Mouse (Mus musculus): Measurements from ENCODE around the gene Hdac6. TPM values are rescaled to one million over a fixed set of nuclear protein-coding genes. Genes with fewer than 3 reads are reported as not detected.
A peak's percentile ranks its signal among the peaks of the same experiment; 100 is the strongest.

The Hdac6 gene
- polyA plus RNA-seq, 1 experiment from 2014 or later = 8.9 TPM

DNA sequence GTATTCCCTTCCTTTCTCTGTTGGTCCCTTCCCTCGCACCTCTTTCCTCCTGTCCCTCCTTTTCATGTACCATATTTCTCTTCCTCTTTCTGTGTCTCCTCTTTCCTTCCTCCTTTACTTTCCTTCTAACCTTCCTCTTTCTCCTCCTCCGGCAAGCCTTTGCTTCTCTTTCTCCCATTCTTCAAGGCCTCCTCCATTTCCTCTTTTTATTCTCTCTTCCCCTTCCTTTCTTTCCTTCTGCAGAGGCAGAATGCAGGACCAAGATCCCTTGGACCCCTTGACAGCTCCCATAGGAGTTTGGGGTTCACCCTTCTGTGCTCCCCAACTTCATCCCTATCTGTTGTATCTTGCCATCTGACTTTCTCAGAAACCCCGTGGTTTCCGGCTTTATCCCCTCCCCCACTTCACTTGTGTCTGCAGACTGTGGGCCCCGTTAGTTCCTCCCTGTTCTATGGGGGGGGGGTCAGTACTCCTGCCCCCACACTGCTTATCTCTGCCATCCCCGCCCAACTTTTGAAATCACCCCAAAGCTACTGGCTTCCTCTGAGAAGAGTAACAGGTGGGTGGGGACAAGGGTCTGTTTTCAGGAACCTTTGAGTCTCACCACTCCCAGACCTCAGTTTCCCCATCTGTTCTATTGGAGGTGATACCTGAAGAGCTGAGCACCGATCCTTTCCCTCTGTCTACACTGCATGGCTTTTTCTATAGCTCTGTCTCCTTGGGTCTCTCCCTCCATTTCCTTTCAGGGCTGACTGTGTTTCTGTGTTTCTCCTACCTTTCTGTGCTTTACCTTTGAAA, 16.3 kb upstream of the Hdac6 start:
- Histone ChIP-seq H3K9me3 (replicated peaks) (no peaks in the 10 kb centered on the region), H3K4me2 (peak overlapping the region; percentile 71), H3K27me3 (no peaks in the 10 kb centered on the region), H3K36me3 (peaks cover 50% of the 10 kb centered on the region), H3K9ac (peak overlapping the region; percentile 88), H3K27ac (peak overlapping the region; percentile 93), H3K4me3 (replicated peaks) (peak overlapping the region; percentile 72), H3K4me1 (replicated peaks) (peaks cover 28% of the 10 kb centered on the region)
- ATAC-seq (ENCODE audit: low read depth) = no peak
- peak; percentile 23 for DNase-seq
- WGBS (ENCODE audit: insufficient replicate concordance) = 21% methylated on average over 7 of the region's 7 CpGs

DNA sequence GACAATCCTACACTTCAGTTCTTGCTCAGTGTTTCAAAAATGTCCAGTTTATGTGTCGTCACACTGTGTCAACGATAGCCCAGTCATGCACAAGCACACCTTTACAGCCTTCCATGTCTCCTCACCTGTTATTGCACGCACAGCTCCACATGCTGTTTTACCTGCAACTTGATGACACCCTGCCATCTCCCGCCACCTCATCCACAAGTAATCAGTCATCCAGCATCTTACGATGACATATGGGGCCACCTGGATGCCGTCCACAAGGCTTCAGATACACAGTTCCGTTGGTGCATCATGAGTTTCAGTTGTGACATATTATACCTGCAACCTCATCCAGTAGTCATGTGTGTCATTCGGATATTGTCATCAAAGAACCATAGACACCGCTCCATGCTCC, 11.2 kb upstream of the Hdac6 start:
- Histone ChIP-seq H3K27me3 (no peaks in the 10 kb centered on the region), H3K4me3 (replicated peaks) (no peak overlapping the region), H3K27ac (no peak overlapping the region), H3K36me3 (peaks cover 70% of the 10 kb centered on the region), H3K9ac (no peak overlapping the region), H3K9me3 (replicated peaks) (no peaks in the 10 kb centered on the region), H3K4me2 (no peak overlapping the region), H3K4me1 (replicated peaks) (peaks cover 14% of the 10 kb centered on the region)
- ATAC-seq (ENCODE audit: low read depth) (no peak), DNase-seq (no peak)
- WGBS (ENCODE audit: insufficient replicate concordance) = 84% methylated on average over 9 of the region's 9 CpGs

DNA sequence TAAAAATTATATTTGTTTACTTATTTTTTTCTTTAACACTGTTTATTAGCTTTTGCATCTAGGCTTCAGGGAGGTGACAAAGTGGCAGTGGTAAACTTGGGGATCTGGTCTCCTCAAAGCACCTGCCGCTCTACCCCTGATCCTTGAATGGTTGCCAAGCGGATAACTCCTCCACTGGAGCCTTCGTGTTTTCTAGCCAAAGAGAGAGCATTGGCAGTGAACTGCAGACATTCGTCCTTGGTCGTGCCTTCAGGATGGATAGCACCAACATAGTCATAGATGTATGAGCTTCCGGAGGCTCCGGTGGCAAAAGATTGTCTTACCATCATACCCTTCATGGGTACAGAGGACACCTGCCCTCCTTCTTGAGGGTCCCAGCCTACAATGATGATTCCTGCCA, 2.4 kb upstream of the Hdac6 start:
- H3K4me3 ChIP-seq (replicated peaks) = no peak overlapping the region
- H3K27me3 ChIP-seq = no peaks in the 10 kb centered on the region
- no peak overlapping the region for H3K9ac ChIP-seq
- H3K9me3 ChIP-seq (replicated peaks) = no peaks in the 10 kb centered on the region
- no peak overlapping the region for H3K27ac ChIP-seq
- WGBS (ENCODE audit: insufficient replicate concordance) = 78% methylated on average over 7 of the region's 7 CpGs
- peaks cover 10% of the 10 kb centered on the region for H3K4me1 ChIP-seq (replicated peaks)
- no peaks in the 10 kb centered on the region for H3K36me3 ChIP-seq
- no peak for DNase-seq
- ATAC-seq (ENCODE audit: low read depth) = no peak
- H3K4me2 ChIP-seq = no peak overlapping the region

DNA sequence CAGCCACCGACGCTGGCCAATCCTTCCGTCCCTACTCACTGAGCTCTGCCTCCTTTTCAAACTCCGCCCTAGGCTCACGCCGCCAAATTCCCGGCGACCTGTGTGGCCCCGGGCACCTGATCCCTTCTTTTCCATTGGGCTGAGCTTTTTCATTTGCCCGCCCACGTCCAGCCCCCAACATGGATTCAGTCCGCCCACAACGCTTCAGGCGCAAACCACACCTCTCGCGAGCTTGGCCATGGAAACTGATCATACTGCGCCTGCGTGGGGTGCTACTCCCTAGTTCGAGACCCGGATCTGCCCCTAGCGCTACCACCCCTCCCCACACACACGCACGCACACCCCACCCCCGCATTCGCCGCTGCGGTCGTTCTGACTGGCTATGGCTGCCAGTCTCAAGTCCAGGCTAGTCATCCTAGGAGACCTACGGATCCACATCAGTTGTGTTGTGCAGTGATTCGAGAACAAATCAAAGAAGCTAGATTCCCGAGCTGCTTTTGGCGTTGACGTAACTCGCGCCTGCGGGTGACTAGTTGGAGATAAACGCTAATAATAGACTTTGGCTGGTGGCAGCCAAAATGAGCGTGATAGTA, 307 bp upstream of the Hdac6 start:
- WGBS (ENCODE audit: insufficient replicate concordance) = 8% methylated on average over 38 of the region's 38 CpGs
- H3K4me3 ChIP-seq (replicated peaks) = peak overlapping the region; percentile 64

DNA sequence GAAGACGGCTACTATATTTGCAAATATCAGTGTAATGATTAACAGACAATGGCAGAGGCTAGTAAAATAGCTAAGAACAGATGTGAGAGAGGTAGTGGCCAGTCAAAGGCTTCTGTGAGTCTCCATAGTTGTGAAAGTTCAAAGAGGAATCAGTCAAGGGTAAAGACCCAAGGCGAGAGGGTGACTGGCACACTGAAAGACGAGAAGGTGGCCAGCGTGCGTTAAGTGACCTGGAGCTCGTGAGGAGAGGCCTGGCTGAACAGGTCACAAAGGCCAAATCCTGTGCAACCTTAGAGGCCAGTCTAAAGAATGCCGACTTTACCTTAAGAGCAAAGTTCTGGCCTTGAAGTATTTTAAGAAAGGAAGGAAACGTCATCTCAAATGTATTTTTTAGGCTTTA, 2.1 kb downstream of the Hdac6 start:
- H3K4me1 ChIP-seq (replicated peaks) = peaks cover 10% of the 10 kb centered on the region
- H3K27ac ChIP-seq = no peak overlapping the region
- H3K4me2 ChIP-seq = no peak overlapping the region
- H3K9ac ChIP-seq = no peak overlapping the region
- no peak overlapping the region for H3K4me3 ChIP-seq (replicated peaks)
- H3K9me3 ChIP-seq (replicated peaks) = no peaks in the 10 kb centered on the region
- 78% methylated on average over 8 of the region's 8 CpGs for WGBS (ENCODE audit: insufficient replicate concordance)
- no peaks in the 10 kb centered on the region for H3K27me3 ChIP-seq
- DNase-seq (no peak), ATAC-seq (ENCODE audit: low read depth) (no peak)
- H3K36me3 ChIP-seq = peaks cover 2% of the 10 kb centered on the region; the same call in 1 of the 2 replicates

More for the DNA sequence above, 307 bp upstream of the Hdac6 start:
- Histone ChIP-seq H3K4me2 (peak overlapping the region; percentile 76), H3K4me1 (replicated peaks) (peaks cover 10% of the 10 kb centered on the region), H3K27me3 (no peaks in the 10 kb centered on the region), H3K9me3 (replicated peaks) (no peaks in the 10 kb centered on the region), H3K9ac (peak overlapping the region; percentile 69), H3K36me3 (no peaks in the 10 kb centered on the region), H3K27ac (no peak overlapping the region)
- ATAC-seq (ENCODE audit: low read depth) (peak; percentile 98), DNase-seq (peak; percentile 91)

DNA sequence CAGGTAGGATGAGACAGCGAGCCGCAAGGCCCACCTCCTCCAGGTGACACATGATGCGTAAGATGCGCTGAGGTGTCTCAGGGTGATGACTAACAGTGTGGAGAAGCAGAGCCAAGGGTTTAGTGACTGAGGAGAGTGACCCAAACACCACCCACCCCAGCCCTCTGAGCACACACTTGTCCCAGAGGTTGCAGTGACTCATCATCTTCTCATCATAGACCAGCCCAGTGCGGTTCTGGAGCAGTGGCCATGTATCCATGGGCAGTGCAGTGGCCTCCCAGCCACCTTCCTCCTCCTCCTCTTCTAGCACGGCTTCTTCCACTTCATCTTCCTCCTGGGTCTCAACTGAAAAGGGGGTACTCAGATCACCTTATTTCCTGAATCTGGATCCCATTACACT, 10.0 kb downstream of the Hdac6 start:
- no peaks in the 10 kb centered on the region for H3K9me3 ChIP-seq (replicated peaks)
- ATAC-seq (ENCODE audit: low read depth) = no peak
- DNase-seq = no peak
- H3K27me3 ChIP-seq = no peaks in the 10 kb centered on the region
- no peak overlapping the region for H3K4me3 ChIP-seq (replicated peaks)
- WGBS (ENCODE audit: insufficient replicate concordance) = 81% methylated on average over 6 of the region's 6 CpGs
- H3K9ac ChIP-seq = no peak overlapping the region
- H3K4me2 ChIP-seq = no peak overlapping the region
- peaks cover 1% of the 10 kb centered on the region; the same call in 1 of the 2 replicates for H3K36me3 ChIP-seq
- no peak overlapping the region for H3K27ac ChIP-seq
- H3K4me1 ChIP-seq (replicated peaks) = no peaks in the 10 kb centered on the region

DNA sequence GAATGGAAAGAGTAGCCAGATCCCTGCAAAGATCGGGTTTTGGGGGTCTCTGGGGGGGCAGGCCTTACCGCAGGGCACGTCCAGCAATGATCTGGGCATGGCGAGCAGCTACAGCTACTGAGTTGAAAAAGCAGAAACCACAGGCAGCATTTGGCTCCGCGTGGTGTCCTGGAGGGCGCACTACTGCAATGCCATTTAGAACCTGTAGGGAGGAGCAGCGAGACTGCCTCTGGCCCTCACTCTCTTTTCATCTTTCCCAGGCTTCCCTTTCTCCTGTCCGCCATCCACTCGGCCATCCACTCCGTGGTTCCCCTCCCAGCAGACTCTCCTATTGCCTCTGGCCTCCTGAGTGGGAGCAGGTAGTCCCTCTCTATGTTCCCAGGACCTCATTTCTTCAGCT, 10.8 kb downstream of the Hdac6 start:
- WGBS (ENCODE audit: insufficient replicate concordance) = 40% methylated on average over 11 of the region's 11 CpGs
- Histone ChIP-seq H3K4me3 (replicated peaks) (no peak overlapping the region), H3K9me3 (replicated peaks) (no peaks in the 10 kb centered on the region), H3K4me1 (replicated peaks) (no peaks in the 10 kb centered on the region), H3K4me2 (no peak overlapping the region), H3K36me3 (no peaks in the 10 kb centered on the region), H3K9ac (no peak overlapping the region), H3K27me3 (no peaks in the 10 kb centered on the region), H3K27ac (no peak overlapping the region)
- DNase-seq (no peak), ATAC-seq (ENCODE audit: low read depth) (no peak)

DNA sequence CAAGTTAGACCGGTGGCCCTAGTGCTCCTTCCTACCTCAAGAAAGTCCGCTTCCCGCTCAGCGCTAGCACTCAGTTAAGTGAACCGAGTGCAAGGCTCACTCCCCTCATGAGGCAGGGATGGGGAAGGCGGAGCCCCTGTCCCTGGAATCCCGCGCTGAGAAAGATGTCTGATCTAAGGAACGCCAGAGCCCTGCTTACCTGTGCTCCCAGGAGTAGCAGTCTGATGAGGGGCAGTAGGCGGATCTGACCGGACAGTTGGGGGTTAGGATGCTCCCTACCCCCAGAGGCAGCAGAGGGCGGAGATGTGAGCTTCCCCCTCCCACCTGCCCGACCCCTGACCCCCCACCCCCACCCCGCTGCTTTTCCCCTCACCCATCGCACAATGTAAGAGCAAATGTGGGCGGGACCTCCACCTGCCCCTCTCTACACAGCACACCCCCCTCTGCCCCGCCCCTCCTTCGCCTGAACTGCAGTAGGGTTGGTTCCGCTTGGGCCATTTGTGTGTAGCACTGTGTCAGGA, 19.4 kb downstream of the Hdac6 start, which contains the start of gene Eras:
TSS of gene Eras (minus strand) at position 338 of the 521 bp plus-strand sequence.
- Histone ChIP-seq H3K36me3 (no peaks in the 10 kb centered on the region), H3K9me3 (replicated peaks) (no peaks in the 10 kb centered on the region), H3K27me3 (peaks cover 65% of the 10 kb centered on the region), H3K4me3 (replicated peaks) (no peak within 1 kb of the TSS), H3K4me2 (no peak within 1 kb of the TSS), H3K27ac (no peak within 1 kb of the TSS), H3K9ac (no peak within 1 kb of the TSS), H3K4me1 (replicated peaks) (no peaks in the 10 kb centered on the region)
- WGBS (ENCODE audit: insufficient replicate concordance) = 15% methylated on average over 19 of the region's 19 CpGs
- DNase-seq = no peak
- no peak for ATAC-seq (ENCODE audit: low read depth)

DNA sequence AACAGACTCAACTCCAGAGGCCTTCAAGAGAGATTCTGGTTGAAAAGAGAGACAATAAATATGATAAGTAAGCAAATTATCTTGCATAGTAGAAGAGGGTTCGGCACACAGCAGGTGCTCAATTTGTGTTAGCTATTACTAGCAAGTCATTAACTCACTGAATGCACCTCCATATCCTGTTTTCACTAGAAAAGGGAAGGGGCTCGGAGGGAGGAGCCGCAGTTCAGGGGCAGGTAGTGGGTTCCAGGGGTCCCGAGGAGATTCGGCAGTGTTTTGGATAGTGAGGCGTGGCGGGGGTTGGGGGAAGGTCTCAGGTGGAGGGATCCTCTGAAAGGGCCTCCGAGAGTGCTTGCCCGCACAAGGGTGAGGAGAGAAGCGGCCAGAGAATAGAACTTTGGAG, 20.6 kb downstream of the Hdac6 start:
- WGBS (ENCODE audit: insufficient replicate concordance) = 18% methylated on average over 10 of the region's 10 CpGs
- H3K27me3 ChIP-seq = peaks cover 77% of the 10 kb centered on the region

DNA sequence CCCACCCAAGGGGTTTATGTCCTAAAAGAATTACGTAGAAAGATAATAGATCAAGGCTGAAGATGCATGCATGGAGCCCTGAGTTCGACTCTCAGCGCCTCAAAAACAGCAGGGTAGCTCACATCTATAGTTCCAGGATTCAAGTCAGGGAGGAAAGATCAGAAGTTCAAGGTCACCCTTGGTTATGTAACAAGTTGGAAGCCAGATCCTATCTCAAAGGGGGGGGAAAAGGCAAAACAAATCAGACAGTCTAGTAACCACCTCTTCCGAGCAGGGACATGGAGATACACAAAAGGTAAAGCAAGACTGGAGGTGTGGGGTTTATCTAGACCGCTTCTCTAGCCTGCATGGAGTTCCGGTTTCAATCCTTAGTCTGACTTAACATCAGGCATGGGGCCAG, 21.4 kb downstream of the Hdac6 start:
- H3K27ac ChIP-seq = no peak overlapping the region
- no peak for DNase-seq
- no peak for ATAC-seq (ENCODE audit: low read depth)
- no peak overlapping the region for H3K4me3 ChIP-seq (replicated peaks)
- WGBS (ENCODE audit: insufficient replicate concordance) = 52% methylated on average over 6 of the region's 6 CpGs
- no peaks in the 10 kb centered on the region for H3K36me3 ChIP-seq
- H3K9ac ChIP-seq = no peak overlapping the region
- H3K4me1 ChIP-seq (replicated peaks) = 0 out of 2 replicates have a peak, but pooled peaks cover 2% of the 10 kb centered on the region
- no peak overlapping the region for H3K4me2 ChIP-seq
- H3K27me3 ChIP-seq = peaks cover 85% of the 10 kb centered on the region
- H3K9me3 ChIP-seq (replicated peaks) = no peaks in the 10 kb centered on the region

More for the DNA sequence above, 20.6 kb downstream of the Hdac6 start:
- H3K27ac ChIP-seq = no peak overlapping the region
- H3K9me3 ChIP-seq (replicated peaks) = no peaks in the 10 kb centered on the region
- no peak overlapping the region for H3K9ac ChIP-seq
- no peak for DNase-seq
- H3K4me3 ChIP-seq (replicated peaks) = no peak overlapping the region
- no peaks in the 10 kb centered on the region for H3K36me3 ChIP-seq
- ATAC-seq (ENCODE audit: low read depth) = no peak
- 0 out of 2 replicates have a peak, but pooled peaks cover 2% of the 10 kb centered on the region for H3K4me1 ChIP-seq (replicated peaks)
- H3K4me2 ChIP-seq = no peak overlapping the region

DNA sequence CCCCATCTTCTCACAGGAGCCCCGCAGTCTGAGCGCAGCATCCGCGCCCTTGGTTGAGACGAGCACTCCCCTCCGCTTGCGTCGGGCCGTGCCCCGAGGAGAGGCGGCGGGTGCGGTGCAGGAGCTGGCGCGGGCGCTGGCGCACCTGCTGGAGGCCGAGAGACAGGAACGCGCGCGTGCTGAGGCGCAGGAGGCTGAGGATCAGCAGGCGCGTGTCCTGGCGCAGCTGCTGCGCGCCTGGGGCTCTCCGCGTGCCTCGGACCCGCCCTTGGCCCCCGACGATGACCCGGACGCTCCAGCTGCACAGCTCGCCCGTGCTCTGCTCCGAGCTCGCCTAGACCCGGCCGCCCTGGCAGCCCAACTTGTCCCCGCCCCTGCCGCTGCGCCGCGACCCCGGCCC, 25.7 kb downstream of the Hdac6 start:
- Histone ChIP-seq H3K9me3 (replicated peaks) (no peaks in the 10 kb centered on the region), H3K4me1 (replicated peaks) (0 out of 2 replicates have a peak, but pooled peaks cover 2% of the 10 kb centered on the region), H3K36me3 (no peaks in the 10 kb centered on the region), H3K9ac (no peak overlapping the region), H3K4me3 (replicated peaks) (peak overlapping the region; percentile 23), H3K27ac (no peak overlapping the region), H3K27me3 (peaks cover 88% of the 10 kb centered on the region), H3K4me2 (peak overlapping the region; percentile 33)
- no peak for ATAC-seq (ENCODE audit: low read depth)
- WGBS (ENCODE audit: insufficient replicate concordance) = 13% methylated on average over 45 of the region's 48 CpGs
- DNase-seq = no peak

All from liver, embryonic 13.5 days (tissue).